Mouse (Mus musculus) bone marrow, adult 2 months (tissue): Measurements from ENCODE around the gene Vmn1r200.

ENCODE experiments used
- CTCF ChIP-seq: fragments of 200-500 bp; IDR thresholded peaks from 2 replicates; pipeline ENCODE4 v1.5.1; 2011; ENCODE audit warnings: low read length, control low read depth; ENCODE audit not compliant: control insufficient read depth, insufficient read depth
- POLR2A ChIP-seq: fragments of 200-500 bp; IDR thresholded peaks from 2 replicates; pipeline ENCODE4 v1.6.1; 2011; ENCODE audit warnings: low read depth, mild to moderate bottlenecking, control low read depth, low read length, borderline replicate concordance; ENCODE audit not compliant: control insufficient read depth

DNA sequence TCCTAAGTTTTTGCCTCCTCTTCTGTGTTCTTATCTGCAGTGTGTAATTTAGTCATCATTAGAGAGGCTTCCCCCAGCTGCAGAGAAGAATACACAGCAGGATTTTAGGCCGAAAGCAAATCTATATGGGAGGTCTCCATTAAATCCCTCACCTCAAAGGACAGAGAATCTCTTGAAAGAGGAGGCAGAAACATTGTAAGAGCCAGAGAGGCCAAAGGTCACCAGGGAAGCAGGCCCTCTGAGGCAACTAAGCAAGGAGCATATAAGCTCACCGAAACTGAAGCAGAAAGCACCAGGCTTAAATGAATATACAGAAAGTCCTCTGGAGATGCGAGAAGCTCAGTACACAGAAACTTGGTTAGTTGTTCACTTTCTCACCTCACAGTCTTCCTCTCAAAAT is at the start of gene Vmn1r200:
- TF ChIP-seq POLR2A: no peak
- no peak for TF ChIP-seq CTCF
